Mouse (Mus musculus): ENCODE results near the gene Trim43b. TPM values are rescaled to one million over a fixed set of nuclear protein-coding genes. Genes with fewer than 3 reads are reported as not detected.

Trim43b gene
- polyA plus RNA-seq (2012; rRNA removed), result not detected in 2 replicates

DNA sequence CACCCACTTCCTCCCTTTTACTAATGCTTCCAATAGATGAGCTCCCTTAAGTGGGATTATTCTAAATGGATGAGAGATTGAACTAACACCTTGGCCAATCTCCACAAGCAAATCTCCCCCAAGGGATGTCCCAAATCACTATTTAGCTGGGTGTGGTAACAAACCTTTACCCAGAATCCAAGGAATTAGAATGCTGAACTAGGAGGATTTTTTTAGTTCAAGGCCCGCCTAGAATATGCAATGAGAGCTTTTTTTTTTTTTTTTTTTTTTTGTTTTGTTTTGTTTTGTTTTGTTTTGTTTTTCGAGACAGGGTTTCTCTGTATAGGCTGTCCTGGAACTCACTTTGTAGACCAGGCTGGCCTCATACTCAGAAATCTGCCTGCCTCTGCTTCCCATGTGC, at the start of gene Trim43b:
TSS of gene Trim43b (minus strand) at position 101 of the 400 bp plus-strand sequence.

Other genes with a start within 250 kb of the Trim43b start
- gene Bcl2a1a, start 135.9 kb downstream of the Trim43b start, polyA plus RNA-seq (2012; rRNA removed), result 0.35 and 0.87 TPM in 2 replicates
- 0.90 and 1.6 TPM in 2 replicates for gene Bcl2a1b, start 106.4 kb upstream of the Trim43b start, polyA plus RNA-seq (2012; rRNA removed)
- not detected in 2 replicates for gene Gm29094, start 106.5 kb upstream of the Trim43b start, polyA plus RNA-seq (2012; rRNA removed)
- gene Mthfs, start 117.8 kb upstream of the Trim43b start, polyA plus RNA-seq (2012; rRNA removed), result 4.3 and 6.6 TPM in 2 replicates

Data from colon, adult 2 months (tissue).